Mouse (Mus musculus) urinary bladder, adult 18-20 months (tissue): Measurements from ENCODE around the gene Ddx1.

Experiments
- DNase-seq, 2 experiments: peaks; one replicate each; pipeline ENCODE4 v3.0.0; 2022; ENCODE audit warnings: low spot score in 2 of 2, mixed read lengths in 2 of 2

Gene Ddx1

GRCm38 (mm10) chr12:13248691-13249572 lies at the start of gene Ddx1:
Gene Ddx1 (minus strand): TSS chr12:13249213.
- peak; percentile 57 to 81 for DNase-seq

- DNase-seq = no peak
These were observed 44.4 kb upstream of the Ddx1 start for GRCm38 (mm10) chr12:13293421-13293881.

DNA sequence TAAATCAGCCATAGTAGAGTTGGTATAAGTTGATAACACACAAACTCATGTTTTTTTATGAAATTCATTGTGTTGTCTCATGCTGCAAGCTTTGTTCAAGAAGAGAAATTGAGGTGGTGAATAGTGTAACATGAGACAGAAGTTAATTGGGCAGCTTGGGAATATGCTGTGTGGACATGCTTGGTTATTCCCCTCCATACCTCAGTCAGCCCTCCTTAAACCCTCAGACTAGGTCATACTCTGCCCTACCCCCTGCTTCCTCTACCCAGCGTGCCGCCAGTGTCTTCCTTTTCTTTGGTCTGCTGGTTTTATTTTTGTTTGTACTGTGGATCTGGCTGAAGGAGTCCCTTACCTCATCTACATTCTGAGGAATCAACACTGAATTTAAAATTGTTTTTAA lies 42.4 kb upstream of the Ddx1 start:
- no peak for DNase-seq

GRCm38 (mm10) chr12:13269570-13270390 lies 20.8 kb upstream of the Ddx1 start:
- DNase-seq = no peak

DNA sequence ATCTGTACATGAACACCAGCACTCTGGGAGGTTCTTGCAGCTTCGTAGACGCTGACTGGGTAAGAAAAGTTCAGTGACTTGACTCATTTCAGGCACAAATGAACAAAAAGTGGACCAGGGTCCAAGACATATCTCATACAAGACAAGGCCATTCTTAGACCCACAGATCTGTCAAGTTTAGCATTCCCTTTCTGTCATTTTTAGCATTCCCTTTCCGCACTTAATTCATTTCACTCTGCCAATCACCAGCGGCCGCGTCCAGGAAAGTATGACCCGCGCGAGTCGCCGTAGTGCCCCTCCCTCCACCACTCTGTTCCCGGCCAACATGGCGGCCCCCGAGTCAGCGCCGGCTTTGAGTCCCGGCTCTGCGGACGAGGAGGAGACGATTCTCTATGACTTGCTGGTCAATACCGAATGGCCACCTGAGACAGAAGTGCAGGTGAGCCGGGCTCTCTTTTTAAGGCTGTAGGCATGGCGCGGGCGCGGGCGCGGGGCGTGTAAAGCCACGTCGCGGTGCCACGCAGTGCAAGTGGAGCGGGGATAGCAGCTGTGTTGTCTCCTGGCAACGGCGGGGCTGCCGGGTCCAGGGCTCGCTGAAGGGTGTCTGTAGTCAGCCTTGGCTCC lies 19.9 kb upstream of the Ddx1 start, which contains the start of gene Nbas:
Nbas (plus strand) TSS at position 308 of the 624 bp plus-strand sequence.
- DNase-seq = peak; percentile 80 to 92

- DNase-seq = no peak
These were observed 19.4 kb upstream of the Ddx1 start for GRCm38 (mm10) chr12:13268412-13268811.

DNA sequence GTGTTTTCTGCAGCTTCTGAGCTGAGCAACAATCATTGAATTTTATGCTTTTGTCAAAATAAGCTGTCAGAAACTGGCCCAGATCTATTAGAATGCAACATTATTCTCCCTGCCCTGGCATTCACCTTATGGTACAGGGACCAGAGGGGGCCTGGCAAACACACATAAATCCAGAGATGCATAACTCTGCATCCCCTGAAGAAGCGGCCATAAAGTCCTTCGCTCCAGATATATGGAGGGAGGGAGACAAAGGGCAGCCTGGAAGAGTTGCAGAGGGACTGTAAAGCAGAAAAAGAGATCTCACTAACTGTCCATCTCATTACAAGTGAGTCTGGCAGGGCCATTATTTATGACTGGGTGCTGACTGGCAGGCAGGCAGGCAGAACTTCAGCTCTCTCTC lies 6.7 kb upstream of the Ddx1 start:
- no peak for DNase-seq

DNA sequence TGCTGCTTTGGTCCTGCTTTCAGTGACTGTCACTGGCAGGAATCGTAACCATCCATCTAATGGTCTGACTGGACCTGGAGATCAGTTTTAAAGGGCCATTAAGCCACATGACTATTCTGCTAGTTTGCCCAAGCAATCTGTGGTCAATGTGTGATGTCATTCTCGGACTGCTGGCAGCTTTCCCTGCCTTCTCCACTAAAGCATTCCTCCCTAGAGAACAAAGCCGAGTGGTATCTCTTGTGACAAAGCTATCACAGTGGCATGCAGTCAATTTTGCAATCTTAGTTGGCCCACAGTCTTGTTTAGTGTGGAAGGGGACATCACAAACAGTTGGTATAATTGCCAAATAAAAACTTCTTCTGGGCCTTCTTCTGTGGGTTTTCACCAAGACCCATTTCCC lies 6.1 kb upstream of the Ddx1 start:
- no peak for DNase-seq

DNA sequence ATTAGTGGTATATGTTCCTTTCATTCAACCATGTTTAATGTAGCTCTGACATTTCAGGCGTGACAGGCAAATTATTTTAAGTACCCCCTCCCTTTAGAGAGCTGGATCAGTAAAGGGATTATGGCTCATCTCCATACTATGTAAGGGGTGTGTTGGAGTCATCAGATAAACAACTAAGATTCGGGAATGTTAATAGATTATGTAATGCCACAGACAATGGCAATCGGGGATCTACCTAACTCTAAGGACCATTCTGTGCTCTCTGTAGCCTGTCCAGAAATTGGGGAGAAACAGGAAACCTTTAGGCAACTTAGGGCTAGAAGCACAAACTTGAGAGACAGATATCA lies 533 bp upstream of the Ddx1 start:
- no peak for DNase-seq

DNA sequence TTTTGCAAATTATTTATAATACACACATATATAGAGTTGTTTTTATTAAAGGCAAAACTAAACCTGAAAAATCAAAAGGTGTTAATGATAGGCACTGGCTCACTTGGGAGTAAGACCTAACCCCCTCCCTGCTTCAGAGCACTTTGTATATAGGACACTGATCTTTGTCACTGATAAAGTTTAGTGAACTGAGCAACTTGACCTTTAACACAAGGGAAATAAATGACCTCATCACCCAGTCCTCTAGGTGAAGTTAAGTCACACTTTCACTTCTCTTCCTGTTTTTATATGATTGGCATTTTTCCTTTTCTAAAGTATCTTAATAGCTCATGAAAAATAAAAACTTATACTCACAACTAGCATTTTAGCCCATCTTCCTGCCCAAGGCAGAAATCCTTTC lies 6.6 kb downstream of the Ddx1 start:
- DNase-seq = no peak

DNA sequence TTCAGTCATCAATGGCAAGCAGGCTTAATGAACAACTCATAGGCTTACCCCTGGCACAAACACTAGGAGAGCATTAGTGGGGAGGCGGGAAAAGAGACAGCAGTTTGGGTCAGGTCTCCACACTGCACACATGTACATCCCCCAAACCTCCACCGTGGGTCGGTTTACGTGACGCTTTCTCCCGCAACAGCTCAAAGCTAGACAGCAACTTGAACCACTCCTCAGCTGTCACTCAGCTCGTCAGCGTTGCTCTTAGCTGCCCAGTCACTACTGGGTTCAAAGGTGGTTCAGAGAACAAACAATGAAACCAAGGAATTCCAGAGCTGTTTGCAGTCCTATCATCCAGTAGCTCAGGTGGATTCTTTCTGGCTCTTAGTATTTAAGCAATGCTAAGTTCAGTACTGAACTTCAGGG lies 30.9 kb downstream of the Ddx1 start:
- no peak for DNase-seq

GRCm38 (mm10) chr12:13217568-13217967 lies 31.4 kb downstream of the Ddx1 start:
- DNase-seq = no peak

GRCm38 (mm10) chr12:13216501-13217103 lies 32.4 kb downstream of the Ddx1 start:
- no peak for DNase-seq

GRCm38 (mm10) chr12:13214345-13215278 lies 34.4 kb downstream of the Ddx1 start:
- DNase-seq = peak; percentile 55 to 67

DNA sequence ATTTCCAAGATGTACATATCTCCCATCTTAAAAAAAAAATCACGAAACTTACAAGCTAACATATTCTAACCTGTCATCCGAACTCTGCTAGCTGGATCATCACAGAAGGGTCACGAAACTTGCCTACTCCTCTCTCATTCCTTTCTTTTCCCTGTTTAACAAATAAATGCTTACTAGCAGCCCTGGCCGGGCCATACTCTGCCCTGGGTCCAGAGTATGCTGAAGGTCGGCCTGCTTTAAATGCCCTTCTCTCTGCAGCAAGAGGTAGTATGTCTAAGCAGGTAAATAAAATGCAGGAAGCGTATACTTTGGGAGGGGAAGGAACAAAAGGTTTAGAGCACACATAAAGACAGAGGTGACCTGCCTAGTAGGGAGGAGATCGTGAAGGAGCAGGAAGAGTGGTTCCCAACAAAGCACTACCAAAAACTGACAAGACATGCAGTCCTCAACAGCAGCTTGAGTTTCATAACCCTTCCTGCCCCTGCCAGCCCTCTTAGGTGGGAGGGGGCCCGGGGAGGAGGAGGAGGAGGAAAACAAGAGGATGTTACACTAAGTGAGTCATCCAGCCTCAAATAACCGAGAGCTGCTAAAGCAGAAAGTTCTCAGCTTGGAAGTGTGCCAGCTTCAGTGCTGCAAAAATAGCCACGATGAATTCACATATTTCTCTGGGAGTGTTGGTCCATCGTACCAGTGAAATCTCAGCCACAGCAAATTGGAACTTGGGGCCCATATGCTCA lies 37.1 kb downstream of the Ddx1 start:
- DNase-seq = peak in 1 of 2 experiments; percentile 36

DNA sequence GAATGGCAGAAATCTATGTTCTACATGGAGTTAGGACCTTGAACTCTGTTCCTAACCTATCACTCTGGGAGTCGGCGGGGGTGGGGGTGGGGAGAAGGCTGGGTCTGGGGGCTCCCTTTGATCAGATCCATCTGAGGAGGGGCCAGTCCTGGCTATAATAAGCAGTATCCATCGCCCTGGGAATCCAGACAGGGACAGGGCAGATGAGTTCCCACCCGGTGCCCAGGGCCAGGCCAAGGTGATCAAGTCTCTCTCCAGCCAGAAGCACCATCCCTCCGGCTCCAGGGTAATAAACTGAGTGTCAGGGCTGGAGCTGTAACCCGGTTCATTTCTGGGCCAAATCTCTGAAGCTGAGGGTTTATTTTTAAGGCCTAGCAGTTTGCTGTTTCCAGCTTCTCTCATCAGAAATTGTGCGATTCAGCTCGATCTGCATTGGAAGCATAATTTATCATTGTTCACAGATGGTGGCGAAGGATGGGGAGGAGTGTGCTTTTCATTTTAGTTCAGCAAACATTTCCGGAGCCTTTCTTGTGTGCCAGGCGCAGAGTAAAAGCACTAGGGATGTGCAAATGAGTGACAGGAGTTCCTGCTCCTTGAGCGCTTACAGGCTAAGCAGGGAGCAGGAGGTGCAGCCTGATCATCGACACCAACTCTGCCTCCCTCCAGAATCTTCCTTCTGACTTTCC lies 39.2 kb downstream of the Ddx1 start:
- DNase-seq = no peak

GRCm38 (mm10) chr12:13208983-13209451 lies 40.0 kb downstream of the Ddx1 start:
- no peak for DNase-seq

DNA sequence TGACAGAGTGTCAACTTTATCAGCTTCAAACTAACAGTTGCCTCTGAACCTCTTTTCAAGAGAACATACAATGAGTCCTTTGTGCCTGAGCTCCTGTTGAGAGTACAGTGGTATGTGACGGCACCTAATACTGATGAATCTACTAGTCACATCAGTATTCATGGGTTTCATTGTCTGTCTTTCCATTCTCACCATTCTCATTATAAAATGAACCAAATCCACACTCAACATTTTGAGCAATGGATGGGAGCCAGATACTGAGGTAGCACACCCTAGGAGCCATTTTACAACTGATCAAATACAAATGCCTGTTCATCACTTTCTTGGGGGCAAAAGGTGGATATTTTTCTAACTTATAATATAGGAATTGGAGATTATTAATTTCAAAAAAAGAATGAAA lies 40.5 kb downstream of the Ddx1 start:
- DNase-seq = no peak

GRCm38 (mm10) chr12:13207099-13207498 lies 41.9 kb downstream of the Ddx1 start:
- DNase-seq = no peak
